Mouse (Mus musculus) frontal cortex, postnatal 36 days (tissue): ENCODE results near the gene Slc12a8.

Experiments used
- DNase-seq, 2 experiments: peaks; one replicate each; pipeline ENCODE4 v3.0.0; 2022; ENCODE audit warnings: low spot score in 2 of 2

Slc12a8 gene

GRCm38 (mm10) chr16:33672643-33673042, 155.5 kb downstream of the Slc12a8 start:
- no peak for DNase-seq

- DNase-seq = no peak
These were observed 156.5 kb downstream of the Slc12a8 start for GRCm38 (mm10) chr16:33673530-33674109.

- no peak for DNase-seq
These were observed 158.2 kb downstream of the Slc12a8 start for GRCm38 (mm10) chr16:33675151-33675847.

- no peak for DNase-seq
These were observed 158.7 kb downstream of the Slc12a8 start for GRCm38 (mm10) chr16:33675848-33676184.

- DNase-seq = no peak
These were observed 159.5 kb downstream of the Slc12a8 start for GRCm38 (mm10) chr16:33676347-33677312.

GRCm38 (mm10) chr16:33677313-33677690, 160.2 kb downstream of the Slc12a8 start:
- DNase-seq = no peak

- no peak for DNase-seq
These were observed 160.8 kb downstream of the Slc12a8 start for GRCm38 (mm10) chr16:33677901-33678300.

GRCm38 (mm10) chr16:33680271-33680670, 163.1 kb downstream of the Slc12a8 start:
- no peak for DNase-seq

GRCm38 (mm10) chr16:33680816-33681215, 163.7 kb downstream of the Slc12a8 start:
- no peak for DNase-seq

GRCm38 (mm10) chr16:33681661-33682060, 164.5 kb downstream of the Slc12a8 start:
- no peak for DNase-seq

- no peak for DNase-seq
These were observed 165.5 kb downstream of the Slc12a8 start for GRCm38 (mm10) chr16:33682651-33683050.

- no peak for DNase-seq
These were observed 166.4 kb downstream of the Slc12a8 start for GRCm38 (mm10) chr16:33683206-33684161.

- peak; percentile 45 to 56 for DNase-seq
These were observed 167.1 kb downstream of the Slc12a8 start, which contains the start of gene Heg1 for GRCm38 (mm10) chr16:33684162-33684702. Gene Heg1, plus strand, starts transcription at chr16:33684370.

- DNase-seq = no peak
These were observed 167.9 kb downstream of the Slc12a8 start for GRCm38 (mm10) chr16:33684703-33685701.

GRCm38 (mm10) chr16:33686056-33686455, 168.9 kb downstream of the Slc12a8 start:
- no peak for DNase-seq

GRCm38 (mm10) chr16:33687724-33688123, 170.6 kb downstream of the Slc12a8 start:
- no peak for DNase-seq

- DNase-seq = no peak
These were observed 174.0 kb downstream of the Slc12a8 start for GRCm38 (mm10) chr16:33690975-33691747.

GRCm38 (mm10) chr16:33693553-33693952, 176.4 kb downstream of the Slc12a8 start:
- DNase-seq = no peak
